Mouse (Mus musculus): ENCODE results near the gene Htra3. TPM values are rescaled to one million over a fixed set of nuclear protein-coding genes. Genes with fewer than 3 reads are reported as not detected.

The Htra3 gene
- polyA plus RNA-seq, 1 experiment from 2014 or later: 52.2 TPM

GRCm38 (mm10) chr5:35644082-35644481 lies 35.5 kb downstream of the Htra3 start:
- Histone ChIP-seq H3K27ac (ENCODE audit: low read length) (no peak overlapping the region), H3K4me1 (ENCODE audit: control insufficient read depth, insufficient read depth, low read length) (peaks cover 46% of the 10 kb centered on the region), H3K4me3 (ENCODE audit: low read depth, low read length) (no peak overlapping the region), H3K9me3 (ENCODE audit: control insufficient read depth, low read depth, low read length) (no peaks in the 10 kb centered on the region), H3K36me3 (ENCODE audit: control insufficient read depth, insufficient read depth, low read length) (no peaks in the 10 kb centered on the region), H3K9ac (replicated peaks; ENCODE audit: low read depth, low read length) (no peak overlapping the region), H3K4me2 (replicated peaks; ENCODE audit: low read depth, low read length) (no peak overlapping the region), H3K27me3 (ENCODE audit: control insufficient read depth, insufficient read depth, low read length) (no peaks in the 10 kb centered on the region)
- ATAC-seq (ENCODE audit: insufficient number of reproducible peaks, insufficient read depth, low FRiP score, low read depth): no peak
- 47% methylated on average over 4 of the region's 4 CpGs for WGBS

- peaks cover 46% of the 10 kb centered on the region for H3K4me1 ChIP-seq (ENCODE audit: control insufficient read depth, insufficient read depth, low read length)
Observed at GRCm38 (mm10) chr5:35643401-35644048, 36.1 kb downstream of the Htra3 start.

GRCm38 (mm10) chr5:35641961-35642584 lies 37.5 kb downstream of the Htra3 start:
- Histone ChIP-seq H3K9ac (replicated peaks; ENCODE audit: low read depth, low read length) (no peak overlapping the region), H3K4me3 (ENCODE audit: low read depth, low read length) (no peak overlapping the region), H3K36me3 (ENCODE audit: control insufficient read depth, insufficient read depth, low read length) (no peaks in the 10 kb centered on the region), H3K27ac (ENCODE audit: low read length) (peak overlapping the region; percentile 72), H3K4me2 (replicated peaks; ENCODE audit: low read depth, low read length) (no peak overlapping the region), H3K4me1 (ENCODE audit: control insufficient read depth, insufficient read depth, low read length) (peaks cover 35% of the 10 kb centered on the region), H3K9me3 (ENCODE audit: control insufficient read depth, low read depth, low read length) (no peaks in the 10 kb centered on the region), H3K27me3 (ENCODE audit: control insufficient read depth, insufficient read depth, low read length) (no peaks in the 10 kb centered on the region)
- peak; percentile 88 for ATAC-seq (ENCODE audit: insufficient number of reproducible peaks, insufficient read depth, low FRiP score, low read depth)
- 16% methylated on average over 10 of the region's 10 CpGs for WGBS

More at GRCm38 (mm10) chr5:35643401-35644048, 36.1 kb downstream of the Htra3 start:
- Histone ChIP-seq H3K9me3 (ENCODE audit: control insufficient read depth, low read depth, low read length) (no peaks in the 10 kb centered on the region), H3K4me2 (replicated peaks; ENCODE audit: low read depth, low read length) (no peak overlapping the region), H3K36me3 (ENCODE audit: control insufficient read depth, insufficient read depth, low read length) (no peaks in the 10 kb centered on the region), H3K9ac (replicated peaks; ENCODE audit: low read depth, low read length) (no peak overlapping the region), H3K27ac (ENCODE audit: low read length) (no peak overlapping the region), H3K4me3 (ENCODE audit: low read depth, low read length) (no peak overlapping the region), H3K27me3 (ENCODE audit: control insufficient read depth, insufficient read depth, low read length) (no peaks in the 10 kb centered on the region)
- 87% methylated on average over 9 of the region's 9 CpGs for WGBS
- ATAC-seq (ENCODE audit: insufficient number of reproducible peaks, insufficient read depth, low FRiP score, low read depth): no peak

- Histone ChIP-seq H3K9ac (replicated peaks; ENCODE audit: low read depth, low read length) (no peak overlapping the region), H3K4me3 (ENCODE audit: low read depth, low read length) (no peak overlapping the region), H3K27ac (ENCODE audit: low read length) (no peak overlapping the region), H3K36me3 (ENCODE audit: control insufficient read depth, insufficient read depth, low read length) (no peaks in the 10 kb centered on the region), H3K9me3 (ENCODE audit: control insufficient read depth, low read depth, low read length) (no peaks in the 10 kb centered on the region), H3K4me2 (replicated peaks; ENCODE audit: low read depth, low read length) (no peak overlapping the region), H3K27me3 (ENCODE audit: control insufficient read depth, insufficient read depth, low read length) (no peaks in the 10 kb centered on the region), H3K4me1 (ENCODE audit: control insufficient read depth, insufficient read depth, low read length) (peaks cover 6% of the 10 kb centered on the region; the same call in 1 of the 2 replicates)
- ATAC-seq (ENCODE audit: insufficient number of reproducible peaks, insufficient read depth, low FRiP score, low read depth): no peak
- WGBS: 93% methylated on average over 2 of the region's 2 CpGs
Observed at GRCm38 (mm10) chr5:35636016-35636415, 43.6 kb downstream of the Htra3 start.

GRCm38 (mm10) chr5:35632841-35633240 lies 46.7 kb downstream of the Htra3 start:
- no peak overlapping the region for H3K4me3 ChIP-seq (ENCODE audit: low read depth, low read length)
- no peak overlapping the region for H3K9ac ChIP-seq (replicated peaks; ENCODE audit: low read depth, low read length)
- ATAC-seq (ENCODE audit: insufficient number of reproducible peaks, insufficient read depth, low FRiP score, low read depth): no peak
- H3K36me3 ChIP-seq (ENCODE audit: control insufficient read depth, insufficient read depth, low read length): no peaks in the 10 kb centered on the region
- H3K9me3 ChIP-seq (ENCODE audit: control insufficient read depth, low read depth, low read length): no peaks in the 10 kb centered on the region
- no peaks in the 10 kb centered on the region for H3K27me3 ChIP-seq (ENCODE audit: control insufficient read depth, insufficient read depth, low read length)
- H3K4me1 ChIP-seq (ENCODE audit: control insufficient read depth, insufficient read depth, low read length): no peaks in the 10 kb centered on the region
- no peak overlapping the region for H3K4me2 ChIP-seq (replicated peaks; ENCODE audit: low read depth, low read length)
- 92% methylated on average over 6 of the region's 6 CpGs for WGBS
- H3K27ac ChIP-seq (ENCODE audit: low read length): no peak overlapping the region

- WGBS: 60% methylated on average over 5 of the region's 5 CpGs
- H3K36me3 ChIP-seq (ENCODE audit: control insufficient read depth, insufficient read depth, low read length): no peaks in the 10 kb centered on the region
- no peaks in the 10 kb centered on the region for H3K9me3 ChIP-seq (ENCODE audit: control insufficient read depth, low read depth, low read length)
- H3K4me1 ChIP-seq (ENCODE audit: control insufficient read depth, insufficient read depth, low read length): no peaks in the 10 kb centered on the region
- H3K4me3 ChIP-seq (ENCODE audit: low read depth, low read length): no peak overlapping the region
- H3K4me2 ChIP-seq (replicated peaks; ENCODE audit: low read depth, low read length): no peak overlapping the region
- no peak for ATAC-seq (ENCODE audit: insufficient number of reproducible peaks, insufficient read depth, low FRiP score, low read depth)
- H3K27ac ChIP-seq (ENCODE audit: low read length): no peak overlapping the region
- no peaks in the 10 kb centered on the region for H3K27me3 ChIP-seq (ENCODE audit: control insufficient read depth, insufficient read depth, low read length)
- no peak overlapping the region for H3K9ac ChIP-seq (replicated peaks; ENCODE audit: low read depth, low read length)
Observed at GRCm38 (mm10) chr5:35631755-35632154, 47.8 kb downstream of the Htra3 start.

- no peak overlapping the region for H3K4me3 ChIP-seq (ENCODE audit: low read depth, low read length)
- no peaks in the 10 kb centered on the region for H3K27me3 ChIP-seq (ENCODE audit: control insufficient read depth, insufficient read depth, low read length)
- no peak overlapping the region for H3K27ac ChIP-seq (ENCODE audit: low read length)
- no peaks in the 10 kb centered on the region for H3K4me1 ChIP-seq (ENCODE audit: control insufficient read depth, insufficient read depth, low read length)
- H3K36me3 ChIP-seq (ENCODE audit: control insufficient read depth, insufficient read depth, low read length): no peaks in the 10 kb centered on the region
- no peaks in the 10 kb centered on the region for H3K9me3 ChIP-seq (ENCODE audit: control insufficient read depth, low read depth, low read length)
- no peak overlapping the region for H3K9ac ChIP-seq (replicated peaks; ENCODE audit: low read depth, low read length)
- H3K4me2 ChIP-seq (replicated peaks; ENCODE audit: low read depth, low read length): no peak overlapping the region
- 76% methylated on average over 3 of the region's 3 CpGs for WGBS
- no peak for ATAC-seq (ENCODE audit: insufficient number of reproducible peaks, insufficient read depth, low FRiP score, low read depth)
Observed at GRCm38 (mm10) chr5:35631224-35631623, 48.4 kb downstream of the Htra3 start.

GRCm38 (mm10) chr5:35630706-35631105 lies 48.9 kb downstream of the Htra3 start:
- ATAC-seq (ENCODE audit: insufficient number of reproducible peaks, insufficient read depth, low FRiP score, low read depth): no peak
- WGBS: 55% methylated on average over 1 of the region's 1 CpGs
- Histone ChIP-seq H3K27ac (ENCODE audit: low read length) (no peak overlapping the region), H3K4me1 (ENCODE audit: control insufficient read depth, insufficient read depth, low read length) (no peaks in the 10 kb centered on the region), H3K36me3 (ENCODE audit: control insufficient read depth, insufficient read depth, low read length) (no peaks in the 10 kb centered on the region), H3K9me3 (ENCODE audit: control insufficient read depth, low read depth, low read length) (no peaks in the 10 kb centered on the region), H3K4me3 (ENCODE audit: low read depth, low read length) (no peak overlapping the region), H3K4me2 (replicated peaks; ENCODE audit: low read depth, low read length) (no peak overlapping the region), H3K27me3 (ENCODE audit: control insufficient read depth, insufficient read depth, low read length) (no peaks in the 10 kb centered on the region), H3K9ac (replicated peaks; ENCODE audit: low read depth, low read length) (no peak overlapping the region)

Measured in stomach, embryonic 14.5 days (tissue).